Mouse (Mus musculus) heart, postnatal 0 days (tissue): ENCODE measurements around the gene Fam53b. TPM values are rescaled to one million over a fixed set of nuclear protein-coding genes. Genes with fewer than 3 reads are reported as not detected.

Experiments used
- ATAC-seq: fragments of 200-750 bp; cut with Nextera tagmentation; 2 replicates; pipeline ENCODE4 v1.8.0; 2017; ENCODE audit warnings: low read depth, moderate number of reproducible peaks, moderate library complexity; ENCODE audit not compliant: insufficient read depth
- DNase-seq: peaks from one replicate; pipeline ENCODE4 v3.0.0-alpha.2; 2016; ENCODE audit warnings: low spot score
- H3K27ac ChIP-seq: fragments of 300-500 bp; sonication (generic); 2 replicates; pipeline ENCODE4 v1.5.1; 2014; ENCODE audit warnings: low read depth, mild to moderate bottlenecking
- H3K27me3 ChIP-seq: fragments of 300-500 bp; sonication (generic); 2 replicates; pipeline ENCODE4 v1.6.1; 2014; ENCODE audit warnings: low read length, mixed read lengths; ENCODE audit not compliant: control insufficient read depth, insufficient read depth
- H3K36me3 ChIP-seq: fragments of 300-500 bp; sonication (generic); replicated peaks from 2 replicates; pipeline ENCODE4 v1.6.1; 2014; ENCODE audit warnings: low read length, mixed read lengths; ENCODE audit not compliant: control insufficient read depth, insufficient read depth
- H3K4me1 ChIP-seq: fragments of 300-500 bp; sonication (generic); 2 replicates; pipeline ENCODE4 v1.6.1; 2014; ENCODE audit warnings: antibody characterized with exemption; ENCODE audit not compliant: control insufficient read depth, insufficient read depth
- H3K4me2 ChIP-seq: fragments of 300-500 bp; sonication (generic); 2 replicates; pipeline ENCODE4 v1.6.1; 2014; ENCODE audit warnings: low read depth, mild to moderate bottlenecking, low read length, moderate library complexity
- H3K4me3 ChIP-seq: fragments of 300-500 bp; sonication (generic); 2 replicates; pipeline ENCODE4 v1.5.1; 2014; ENCODE audit warnings: low read depth, low read length
- H3K9ac ChIP-seq: fragments of 300-500 bp; sonication (generic); replicated peaks from 2 replicates; pipeline ENCODE4 v1.6.1; 2014; ENCODE audit warnings: low read depth, low read length, mixed read lengths
- H3K9me3 ChIP-seq: fragments of 300-500 bp; sonication (generic); replicated peaks from 2 replicates; pipeline ENCODE4 v1.6.1; 2016; ENCODE audit warnings: low read length; ENCODE audit not compliant: control insufficient read depth
- CTCF ChIP-seq: IDR thresholded peaks from 2 replicates; pipeline ENCODE4 v1.5.1; 2016; ENCODE audit warnings: antibody characterized with exemption, control low read depth, low read depth
- EP300 ChIP-seq: IDR thresholded peaks from 2 replicates; pipeline ENCODE4 v1.6.1; 2016; ENCODE audit warnings: antibody characterized with exemption, low read depth
- WGBS: fragments of 180-500 bp; shearing (Covaris S2); extraction: QIAGEN DNeasy Blood & Tissue Kit; methylation state at CpG from one replicate; pipeline ENCODE4 v1.1.7; 2014; 5-methylcytosine and 5-hydroxymethylcytosine counted together
- polyA plus RNA-seq: library from polyadenylated mRNA; unstranded; fragments of >200 nt; fragmentation: Nextera tagmentation; extraction: Ambion mirVana; gene quantifications from 2 replicates; pipeline ENCODE4 v1.2.1, GENCODE M21; 2015
- total RNA-seq: library from RNA; depleted of rRNA; stranded (reverse); fragments of >200 nt; gene quantifications from 2 replicates; pipeline ENCODE4 v1.2.3, GENCODE M21; 2014; ENCODE audit warnings: low replicate concordance

Gene Fam53b
- total and polyA plus RNA-seq, 2 experiments from 2014 or later = 13.1 to 18.6 TPM

GRCm38 (mm10) chr7:132701412-132701811, 112.3 kb downstream of the Fam53b start:
- Histone ChIP-seq H3K4me3 (no peak overlapping the region), H3K9ac (no peak overlapping the region), H3K36me3 (no peaks in the 10 kb centered on the region), H3K4me2 (no peak overlapping the region), H3K27ac (no peak overlapping the region), H3K27me3 (no peaks in the 10 kb centered on the region), H3K4me1 (peaks cover 7% of the 10 kb centered on the region; the same call in 1 of the 2 replicates), H3K9me3 (no peaks in the 10 kb centered on the region)
- no peak for ATAC-seq
- no peak for DNase-seq
- TF ChIP-seq CTCF = no peak
- no peak for TF ChIP-seq EP300
- 62% methylated on average over 3 of the region's 3 CpGs for WGBS

DNA sequence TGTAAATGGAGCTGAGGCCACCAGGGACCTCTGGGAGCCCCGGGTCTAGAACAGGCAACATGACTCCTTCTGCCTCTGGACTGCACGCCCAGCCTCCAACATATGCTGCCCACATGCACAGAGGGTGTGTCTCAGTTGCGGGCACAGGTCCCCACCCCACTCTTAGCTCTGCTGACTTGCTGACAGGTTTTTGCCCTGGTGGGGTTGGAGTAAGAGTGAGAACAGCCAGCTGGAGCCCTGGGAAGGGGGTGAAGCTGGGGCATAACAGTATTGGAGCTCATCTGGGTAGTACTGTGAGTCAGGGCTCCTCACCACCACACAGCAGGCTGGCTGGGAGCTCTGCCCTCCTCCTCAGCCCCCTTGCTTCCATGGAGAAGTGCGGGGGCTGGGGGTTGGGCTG, 113.6 kb downstream of the Fam53b start:
- Histone ChIP-seq H3K27me3 (no peaks in the 10 kb centered on the region), H3K4me1 (peaks cover 7% of the 10 kb centered on the region; the same call in 1 of the 2 replicates), H3K4me3 (no peak overlapping the region), H3K9ac (no peak overlapping the region), H3K27ac (no peak overlapping the region), H3K36me3 (no peaks in the 10 kb centered on the region), H3K4me2 (no peak overlapping the region), H3K9me3 (no peaks in the 10 kb centered on the region)
- TF ChIP-seq CTCF (no peak), EP300 (no peak)
- ATAC-seq (no peak), DNase-seq (no peak)
- WGBS = 76% methylated on average over 4 of the region's 4 CpGs

DNA sequence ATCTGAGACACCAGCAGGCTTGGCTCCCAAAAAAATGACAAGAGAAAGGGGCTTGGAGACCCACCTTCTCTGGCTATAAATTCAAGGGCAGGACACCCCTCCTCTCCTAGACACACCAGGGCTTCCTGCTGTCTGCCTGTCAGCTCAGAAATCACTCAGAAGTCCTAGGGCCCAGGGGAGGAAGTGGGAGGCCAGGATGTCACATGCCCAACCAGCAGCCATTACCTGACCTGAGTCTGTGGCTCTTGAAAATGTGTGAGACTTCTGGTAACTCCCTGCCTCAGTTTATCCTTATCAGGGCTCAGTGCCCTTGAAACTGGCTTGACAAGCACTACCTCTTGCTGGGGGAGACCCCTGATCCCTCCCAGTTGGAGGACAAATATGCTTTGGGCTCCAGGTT, 114.0 kb downstream of the Fam53b start:
- ATAC-seq (no peak), DNase-seq (no peak)
- Histone ChIP-seq H3K9ac (no peak overlapping the region), H3K9me3 (peaks cover 5% of the 10 kb centered on the region; the same call in 1 of the 2 replicates), H3K4me1 (peaks cover 7% of the 10 kb centered on the region; the same call in 1 of the 2 replicates), H3K36me3 (0 out of 2 replicates have a peak, but pooled peaks cover 3% of the 10 kb centered on the region), H3K4me3 (no peak overlapping the region), H3K27ac (no peak overlapping the region), H3K4me2 (no peak overlapping the region), H3K27me3 (no peaks in the 10 kb centered on the region)
- TF ChIP-seq EP300 (no peak), CTCF (no peak)

- DNase-seq (no peak), ATAC-seq (no peak)
- no peak overlapping the region for H3K4me3 ChIP-seq
- TF ChIP-seq EP300 (no peak), CTCF (no peak)
- H3K36me3 ChIP-seq = 0 out of 2 replicates have a peak, but pooled peaks cover 3% of the 10 kb centered on the region
- 67% methylated on average over 4 of the region's 4 CpGs for WGBS
- no peaks in the 10 kb centered on the region for H3K27me3 ChIP-seq
- H3K4me2 ChIP-seq = no peak overlapping the region
- H3K27ac ChIP-seq = no peak overlapping the region
- H3K9ac ChIP-seq = no peak overlapping the region
- peaks cover 6% of the 10 kb centered on the region; the same call in 1 of the 2 replicates for H3K9me3 ChIP-seq
- H3K4me1 ChIP-seq = peaks cover 7% of the 10 kb centered on the region; the same call in 1 of the 2 replicates
Observed at GRCm38 (mm10) chr7:132699165-132699564, 114.5 kb downstream of the Fam53b start.

GRCm38 (mm10) chr7:132698737-132699136, 114.9 kb downstream of the Fam53b start:
- peaks cover 7% of the 10 kb centered on the region; the same call in 1 of the 2 replicates for H3K4me1 ChIP-seq
- no peaks in the 10 kb centered on the region for H3K27me3 ChIP-seq
- no peak overlapping the region for H3K9ac ChIP-seq
- no peak overlapping the region for H3K27ac ChIP-seq
- WGBS = 67% methylated on average over 4 of the region's 4 CpGs
- ATAC-seq (no peak), DNase-seq (no peak)
- peaks cover 6% of the 10 kb centered on the region; the same call in 1 of the 2 replicates for H3K9me3 ChIP-seq
- H3K4me2 ChIP-seq = no peak overlapping the region
- TF ChIP-seq EP300 (no peak), CTCF (no peak)
- H3K4me3 ChIP-seq = no peak overlapping the region
- H3K36me3 ChIP-seq = 0 out of 2 replicates have a peak, but pooled peaks cover 3% of the 10 kb centered on the region

- no peak overlapping the region for H3K9ac ChIP-seq
- H3K4me2 ChIP-seq = no peak overlapping the region
- DNase-seq (no peak), ATAC-seq (no peak)
- peaks cover 7% of the 10 kb centered on the region; the same call in 1 of the 2 replicates for H3K4me1 ChIP-seq
- 0 out of 2 replicates have a peak, but pooled peaks cover 3% of the 10 kb centered on the region for H3K36me3 ChIP-seq
- TF ChIP-seq CTCF (no peak), EP300 (no peak)
- peaks cover 6% of the 10 kb centered on the region; the same call in 1 of the 2 replicates for H3K9me3 ChIP-seq
- H3K27ac ChIP-seq = no peak overlapping the region
- WGBS = 80% methylated on average over 8 of the region's 8 CpGs
- no peak overlapping the region for H3K4me3 ChIP-seq
- H3K27me3 ChIP-seq = no peaks in the 10 kb centered on the region
Observed at GRCm38 (mm10) chr7:132697258-132697796, 116.4 kb downstream of the Fam53b start.
